Mouse (Mus musculus): Measurements from ENCODE around the gene Defb18. TPM values are rescaled to one million over a fixed set of nuclear protein-coding genes. Genes with fewer than 3 reads are reported as not detected.
"Not testable (repeated sequence)": the region's sequence is repeated elsewhere in the genome, so short reads cannot be mapped to it uniquely, and the experiment has no call there.

Defb18 gene
- total RNA-seq (2014; rRNA removed; ENCODE audit: low replicate concordance) (not detected in 2 replicates), polyA plus RNA-seq (2015; fragmentation: Nextera tagmentation; extraction: Ambion mirVana) (not detected in 2 replicates)

GRCm38 (mm10) chr1:18237343-18237742 is at the start of gene Defb18:
Defb18 (minus strand) TSS chr1:18237443.
- H3K27ac ChIP-seq (ENCODE audit: low read depth) = no peak within 1 kb of the TSS
- DNase-seq (ENCODE audit: low spot score) (no peak), ATAC-seq (ENCODE audit: insufficient read depth, low read depth) (no peak)
- H3K27me3 ChIP-seq (ENCODE audit: control insufficient read depth, insufficient read depth, low read length) = no peaks in the 10 kb centered on the region
- TF ChIP-seq CTCF (IDR thresholded peaks at IDR 0.05; ENCODE audit: low read depth) (no peak), EP300 (IDR thresholded peaks at IDR 0.05; ENCODE audit: low read depth) (no peak)
- H3K4me2 ChIP-seq (ENCODE audit: low read depth, low read length) = no peak within 1 kb of the TSS
- no peaks in the 10 kb centered on the region for H3K4me1 ChIP-seq (ENCODE audit: control insufficient read depth, insufficient read depth)
- H3K36me3 ChIP-seq (replicated peaks; ENCODE audit: control insufficient read depth, insufficient read depth, low read length) = no peaks in the 10 kb centered on the region
- WGBS = 44% methylated on average over 1 of the region's 1 CpGs
- H3K9ac ChIP-seq (replicated peaks; ENCODE audit: low read depth, low read length) = no peak within 1 kb of the TSS
- H3K9me3 ChIP-seq (replicated peaks; ENCODE audit: control insufficient read depth, low read length) = no peaks in the 10 kb centered on the region
- H3K4me3 ChIP-seq (ENCODE audit: low read depth, low read length) = no peak within 1 kb of the TSS

DNA sequence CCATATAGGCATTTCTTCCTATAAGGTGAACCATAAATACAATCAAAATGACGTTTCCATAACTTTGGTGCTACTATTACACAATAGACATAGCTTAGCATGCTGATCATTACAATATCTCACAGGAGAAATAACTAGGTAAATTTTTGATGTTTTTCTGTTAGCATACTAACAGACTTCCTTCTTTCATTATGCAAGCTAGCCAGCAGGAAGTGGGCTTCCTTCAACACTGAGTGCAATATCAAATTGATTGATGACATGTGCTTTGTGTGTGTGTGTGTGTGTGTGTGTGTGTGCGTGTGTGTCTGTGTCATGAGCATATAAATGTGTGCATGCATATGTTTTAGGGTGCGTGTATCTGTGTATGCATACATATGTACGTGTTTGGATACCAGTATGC is 33.9 kb upstream of the Defb18 start:
- Histone ChIP-seq H3K27ac (ENCODE audit: low read depth) (no peak overlapping the region), H3K27me3 (ENCODE audit: control insufficient read depth, insufficient read depth, low read length) (no peaks in the 10 kb centered on the region), H3K36me3 (replicated peaks; ENCODE audit: control insufficient read depth, insufficient read depth, low read length) (no peaks in the 10 kb centered on the region), H3K4me3 (ENCODE audit: low read depth, low read length) (no peak overlapping the region), H3K9me3 (replicated peaks; ENCODE audit: control insufficient read depth, low read length) (no peaks in the 10 kb centered on the region), H3K4me2 (ENCODE audit: low read depth, low read length) (no peak overlapping the region), H3K4me1 (ENCODE audit: control insufficient read depth, insufficient read depth) (no peaks in the 10 kb centered on the region), H3K9ac (replicated peaks; ENCODE audit: low read depth, low read length) (no peak overlapping the region)
- TF ChIP-seq EP300 (IDR thresholded peaks at IDR 0.05; ENCODE audit: low read depth) (no peak), CTCF (IDR thresholded peaks at IDR 0.05; ENCODE audit: low read depth) (no peak)
- 69% methylated on average over 4 of the region's 4 CpGs for WGBS
- no peak for DNase-seq (ENCODE audit: low spot score)
- no peak for ATAC-seq (ENCODE audit: insufficient read depth, low read depth)

DNA sequence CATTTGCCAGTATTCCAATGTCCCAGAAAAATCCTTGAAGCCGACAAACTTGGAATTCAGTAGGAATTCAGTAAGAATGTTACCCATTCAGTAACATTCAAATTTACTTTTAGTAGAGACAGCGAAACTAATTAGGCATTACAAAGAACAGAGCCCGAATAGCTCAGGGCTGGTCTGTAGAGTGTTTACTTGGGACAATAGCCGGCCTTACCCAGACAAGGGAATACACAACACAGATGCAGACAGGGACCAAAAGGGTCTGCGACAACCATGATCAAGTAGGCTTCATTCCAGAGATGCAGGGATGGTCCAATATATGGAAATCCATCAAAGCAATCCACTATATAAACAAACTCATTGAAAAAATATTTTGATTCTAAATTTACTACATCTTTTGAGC is 31.6 kb upstream of the Defb18 start:
- Histone ChIP-seq H3K27ac (ENCODE audit: low read depth) (no peak overlapping the region), H3K27me3 (ENCODE audit: control insufficient read depth, insufficient read depth, low read length) (no peaks in the 10 kb centered on the region), H3K4me2 (ENCODE audit: low read depth, low read length) (no peak overlapping the region), H3K4me3 (ENCODE audit: low read depth, low read length) (no peak overlapping the region), H3K36me3 (replicated peaks; ENCODE audit: control insufficient read depth, insufficient read depth, low read length) (no peaks in the 10 kb centered on the region), H3K9me3 (replicated peaks; ENCODE audit: control insufficient read depth, low read length) (no peaks in the 10 kb centered on the region), H3K9ac (replicated peaks; ENCODE audit: low read depth, low read length) (no peak overlapping the region), H3K4me1 (ENCODE audit: control insufficient read depth, insufficient read depth) (no peaks in the 10 kb centered on the region)
- ATAC-seq (ENCODE audit: insufficient read depth, low read depth) (no peak), DNase-seq (ENCODE audit: low spot score) (no peak)
- WGBS = 74% methylated on average over 5 of the region's 5 CpGs
- no peak for TF ChIP-seq CTCF (IDR thresholded peaks at IDR 0.05; ENCODE audit: low read depth)
- TF ChIP-seq EP300 (IDR thresholded peaks at IDR 0.05; ENCODE audit: low read depth) = no peak

GRCm38 (mm10) chr1:18265038-18265437 is 27.8 kb upstream of the Defb18 start, which contains the start of gene Defb41:
Defb41 (minus strand) TSS chr1:18265138.
- Histone ChIP-seq H3K27ac (ENCODE audit: low read depth) (no peak within 1 kb of the TSS), H3K27me3 (ENCODE audit: control insufficient read depth, insufficient read depth, low read length) (no peaks in the 10 kb centered on the region), H3K9me3 (replicated peaks; ENCODE audit: control insufficient read depth, low read length) (no peaks in the 10 kb centered on the region), H3K36me3 (replicated peaks; ENCODE audit: control insufficient read depth, insufficient read depth, low read length) (no peaks in the 10 kb centered on the region), H3K4me2 (ENCODE audit: low read depth, low read length) (no peak within 1 kb of the TSS), H3K9ac (replicated peaks; ENCODE audit: low read depth, low read length) (no peak within 1 kb of the TSS), H3K4me1 (ENCODE audit: control insufficient read depth, insufficient read depth) (no peaks in the 10 kb centered on the region), H3K4me3 (ENCODE audit: low read depth, low read length) (no peak within 1 kb of the TSS)
- DNase-seq (ENCODE audit: low spot score) (no peak), ATAC-seq (ENCODE audit: insufficient read depth, low read depth) (no peak)
- TF ChIP-seq CTCF (IDR thresholded peaks at IDR 0.05; ENCODE audit: low read depth) (no peak), EP300 (IDR thresholded peaks at IDR 0.05; ENCODE audit: low read depth) (no peak)

GRCm38 (mm10) chr1:18245801-18246580 is 8.7 kb upstream of the Defb18 start:
- ATAC-seq (ENCODE audit: insufficient read depth, low read depth) = not testable (repeated sequence)

More at GRCm38 (mm10) chr1:18245801-18246580, 8.7 kb upstream of the Defb18 start:
- not testable (repeated sequence) for H3K9ac ChIP-seq (replicated peaks; ENCODE audit: low read depth, low read length); DNase-seq (ENCODE audit: low spot score); H3K36me3 ChIP-seq (replicated peaks; ENCODE audit: control insufficient read depth, insufficient read depth, low read length); H3K4me3 ChIP-seq (ENCODE audit: low read depth, low read length); H3K9me3 ChIP-seq (replicated peaks; ENCODE audit: control insufficient read depth, low read length); H3K4me2 ChIP-seq (ENCODE audit: low read depth, low read length); H3K4me1 ChIP-seq (ENCODE audit: control insufficient read depth, insufficient read depth); H3K27ac ChIP-seq (ENCODE audit: low read depth); H3K27me3 ChIP-seq (ENCODE audit: control insufficient read depth, insufficient read depth, low read length)
- 78% methylated on average over 9 of the region's 9 CpGs for WGBS

Data from heart, postnatal 0 days (tissue).